Mouse (Mus musculus): Measurements from ENCODE around the gene Fam216a. TPM values are rescaled to one million over a fixed set of nuclear protein-coding genes. Genes with fewer than 3 reads are reported as not detected.

The Fam216a gene
- polyA plus RNA-seq, 1 experiment from 2014 or later: 107 TPM

DNA sequence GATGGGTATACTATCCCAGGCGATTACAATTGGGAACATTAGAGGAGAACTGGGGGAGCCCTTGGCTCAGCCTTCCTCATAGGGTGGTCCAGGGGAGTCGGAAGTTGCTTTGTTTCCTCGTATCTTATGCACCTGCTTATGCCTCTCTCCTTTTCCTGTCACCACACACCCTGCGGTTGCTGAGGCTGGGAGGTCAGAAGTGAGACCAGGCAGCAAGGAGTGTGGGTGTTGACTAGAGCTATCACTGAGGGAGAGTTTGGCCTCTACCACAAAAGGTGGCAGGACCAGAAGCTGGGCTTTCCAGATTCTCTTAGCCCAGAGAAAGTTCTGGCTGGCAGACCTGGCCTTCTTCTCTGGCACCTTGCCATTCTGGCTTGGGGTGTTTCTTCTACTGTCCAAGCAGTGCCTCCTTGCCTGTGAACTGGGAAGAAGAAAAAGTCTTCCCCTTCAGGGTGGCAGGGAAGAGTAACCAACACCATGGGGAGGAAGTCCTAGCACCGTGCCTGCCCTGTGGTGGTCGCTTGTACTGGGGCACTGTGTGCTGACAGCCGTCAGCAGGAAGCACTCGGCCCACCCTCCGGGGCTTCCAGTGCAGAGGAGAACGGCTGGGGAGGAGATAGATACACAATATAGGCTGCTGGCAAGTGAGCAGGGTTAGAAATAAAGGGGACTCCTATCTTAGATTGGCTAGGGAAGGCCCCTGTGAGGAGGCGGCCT, 54.7 kb downstream of the Fam216a start:
- H3K36me3 ChIP-seq (replicated peaks; ENCODE audit: control insufficient read depth, insufficient read depth, low read depth, low read length): no peaks in the 10 kb centered on the region
- H3K4me3 ChIP-seq (ENCODE audit: low read depth, low read length): no peak overlapping the region
- DNase-seq (ENCODE audit: low spot score): no peak
- no peak overlapping the region for H3K4me2 ChIP-seq (ENCODE audit: low read depth, low read length)
- no peaks in the 10 kb centered on the region for H3K27me3 ChIP-seq (ENCODE audit: control insufficient read depth, insufficient read depth, low read length)
- no peak for ATAC-seq (replicated peaks; ENCODE audit: insufficient number of reproducible peaks, low FRiP score, low TSS enrichment, low read depth)
- no peaks in the 10 kb centered on the region for H3K9me3 ChIP-seq (replicated peaks; ENCODE audit: control insufficient read depth, low read length)
- no peaks in the 10 kb centered on the region for H3K4me1 ChIP-seq (ENCODE audit: control insufficient read depth, insufficient read depth, low read length)
- H3K9ac ChIP-seq (replicated peaks; ENCODE audit: low read length): no peak overlapping the region
- H3K27ac ChIP-seq (replicated peaks; ENCODE audit: low read depth, low read length): no peak overlapping the region
- WGBS: 77% methylated on average over 11 of the region's 11 CpGs

DNA sequence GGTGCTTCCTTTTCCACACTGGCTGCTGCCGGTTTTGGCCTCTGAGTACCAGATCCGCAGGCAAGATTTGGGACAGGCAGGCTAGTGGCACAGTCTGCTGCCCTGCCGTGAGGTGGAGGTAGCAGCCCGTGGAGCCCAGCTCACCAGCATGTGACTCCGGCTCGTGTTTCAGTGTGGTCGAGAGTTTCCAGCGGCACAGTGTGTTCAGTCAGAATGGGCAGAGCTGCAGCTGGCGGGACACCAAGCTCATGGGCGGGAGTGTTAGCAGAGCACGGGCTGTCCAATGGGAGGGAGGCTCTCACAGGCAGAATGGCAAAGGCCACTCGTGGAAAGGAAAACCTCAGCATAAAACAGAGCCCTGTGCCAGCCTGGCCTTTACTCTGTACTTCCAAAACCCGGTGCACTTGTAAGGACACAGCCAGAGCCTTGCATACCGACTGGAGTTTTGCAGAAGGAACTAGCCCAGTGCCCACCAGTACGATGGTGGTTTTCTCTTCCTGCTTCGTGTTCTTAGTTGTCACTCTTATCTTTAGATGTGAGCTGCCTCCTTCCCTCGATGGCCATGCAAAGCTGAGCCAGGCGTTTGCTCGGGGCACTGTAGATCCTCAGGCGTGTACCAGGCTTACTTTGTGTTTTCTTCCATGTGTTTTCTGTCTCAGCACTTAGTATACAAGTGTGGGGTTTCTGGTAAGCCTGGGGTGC, 57.0 kb downstream of the Fam216a start:
- DNase-seq (ENCODE audit: low spot score) (no peak), ATAC-seq (replicated peaks; ENCODE audit: insufficient number of reproducible peaks, low FRiP score, low TSS enrichment, low read depth) (no peak; the same call in 1 of the 2 replicates)
- no peaks in the 10 kb centered on the region for H3K9me3 ChIP-seq (replicated peaks; ENCODE audit: control insufficient read depth, low read length)
- H3K27me3 ChIP-seq (ENCODE audit: control insufficient read depth, insufficient read depth, low read length): no peaks in the 10 kb centered on the region
- no peak overlapping the region for H3K27ac ChIP-seq (replicated peaks; ENCODE audit: low read depth, low read length)
- no peaks in the 10 kb centered on the region for H3K4me1 ChIP-seq (ENCODE audit: control insufficient read depth, insufficient read depth, low read length)
- H3K4me2 ChIP-seq (ENCODE audit: low read depth, low read length): no peak overlapping the region
- WGBS: 66% methylated on average over 20 of the region's 20 CpGs
- no peak overlapping the region for H3K9ac ChIP-seq (replicated peaks; ENCODE audit: low read length)
- no peaks in the 10 kb centered on the region for H3K36me3 ChIP-seq (replicated peaks; ENCODE audit: control insufficient read depth, insufficient read depth, low read depth, low read length)
- H3K4me3 ChIP-seq (ENCODE audit: low read depth, low read length): no peak overlapping the region

Other genes starting within 250 kb of the Fam216a start
- gene Ccdc63, start 231.5 kb downstream of the Fam216a start, polyA plus RNA-seq (2014; fragmentation: Nextera tagmentation; extraction: Ambion mirVana): not detected in 2 replicates
- gene Ppp1cc, start 214.1 kb downstream of the Fam216a start, polyA plus RNA-seq (2014; fragmentation: Nextera tagmentation; extraction: Ambion mirVana): 307 and 311 TPM in 2 replicates
- 10.6 and 10.8 TPM in 2 replicates for gene Hvcn1, start 165.6 kb downstream of the Fam216a start, polyA plus RNA-seq (2014; fragmentation: Nextera tagmentation; extraction: Ambion mirVana)
- gene Tctn1, start 107.9 kb downstream of the Fam216a start, polyA plus RNA-seq (2014; fragmentation: Nextera tagmentation; extraction: Ambion mirVana): 3.3 and 3.5 TPM in 2 replicates
- gene Pptc7, start 88.0 kb downstream of the Fam216a start, polyA plus RNA-seq (2014; fragmentation: Nextera tagmentation; extraction: Ambion mirVana): 8.3 and 9.0 TPM in 2 replicates
- 9.1 and 10.7 TPM in 2 replicates for gene Rad9b, start 18.1 kb downstream of the Fam216a start, polyA plus RNA-seq (2014; fragmentation: Nextera tagmentation; extraction: Ambion mirVana)
- 194 and 196 TPM in 2 replicates for gene Vps29, start 18.0 kb downstream of the Fam216a start, polyA plus RNA-seq (2014; fragmentation: Nextera tagmentation; extraction: Ambion mirVana)
- 78.0 and 81.9 TPM in 2 replicates for gene Gpn3, start 488 bp downstream of the Fam216a start, polyA plus RNA-seq (2014; fragmentation: Nextera tagmentation; extraction: Ambion mirVana)
- 54.1 and 62.3 TPM in 2 replicates for gene Arpc3, start 19.5 kb upstream of the Fam216a start, polyA plus RNA-seq (2014; fragmentation: Nextera tagmentation; extraction: Ambion mirVana)
- 30.3 and 34.1 TPM in 2 replicates for gene Anapc7, start 49.3 kb upstream of the Fam216a start, polyA plus RNA-seq (2014; fragmentation: Nextera tagmentation; extraction: Ambion mirVana)
- gene Atp2a2, start 129.9 kb upstream of the Fam216a start, polyA plus RNA-seq (2014; fragmentation: Nextera tagmentation; extraction: Ambion mirVana): 34.4 and 37.4 TPM in 2 replicates
- gene Ift81, start 242.2 kb upstream of the Fam216a start, polyA plus RNA-seq (2014; fragmentation: Nextera tagmentation; extraction: Ambion mirVana): 39.6 and 40.3 TPM in 2 replicates